Mouse (Mus musculus) megakaryocyte, embryonic 14.5 days (primary cell): ENCODE data around the gene Yipf1.

Experiments
- FLI1 ChIP-seq: IDR thresholded peaks from 2 replicates; pipeline ENCODE4 v1.6.1; 2012; ENCODE audit warnings: low read length, inconsistent platforms, mixed read lengths
- GATA1 ChIP-seq: IDR thresholded peaks from 3 replicates; pipeline ENCODE4 v1.6.1; 2012; ENCODE audit warnings: mixed read lengths, low read length, inconsistent platforms, borderline replicate concordance

- TF ChIP-seq GATA1 (no peak), FLI1 (no peak)
These were observed 39.4 kb downstream of the Yipf1 start for GRCm38 (mm10) chr4:107353612-107354011.
